Mouse (Mus musculus) E14TG2a.4 (cell line): ENCODE results near the gene Dgkg.

ENCODE experiments used
- CTCF ChIP-seq: conservative IDR thresholded peaks from 2 replicates; pipeline ENCODE4 v1.5.1; 2014; ENCODE audit warnings: low read length
- NANOG ChIP-seq: IDR thresholded peaks from 2 replicates; pipeline ENCODE4 v1.6.1; 2014; ENCODE audit warnings: borderline replicate concordance, low read length, mixed read lengths
- POU5F1 ChIP-seq: IDR thresholded peaks from 2 replicates; pipeline ENCODE4 v1.6.1; 2014; ENCODE audit warnings: low read length, borderline replicate concordance

DNA sequence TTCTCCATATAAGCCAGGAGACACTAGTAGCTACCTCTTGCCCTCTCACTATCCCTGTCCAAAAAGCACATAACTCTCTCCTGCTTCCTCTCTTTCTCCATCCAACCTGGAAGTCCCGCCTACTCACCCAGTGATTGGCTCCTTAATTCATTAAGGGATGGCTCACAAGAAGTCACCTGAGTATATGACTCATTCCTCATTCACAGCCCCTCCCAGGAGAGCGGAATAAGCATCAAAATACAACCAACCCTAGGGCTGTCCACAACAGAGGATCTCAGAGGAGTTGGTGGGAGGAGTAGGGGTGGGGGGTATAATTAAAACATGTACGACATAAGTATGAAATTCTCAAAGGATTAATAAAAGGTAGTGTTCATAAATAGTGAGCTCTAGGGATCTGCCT lies 55.3 kb downstream of the Dgkg start:
- TF ChIP-seq CTCF (no peak), POU5F1 (no peak), NANOG (no peak)
